Mouse (Mus musculus) limb, embryonic 13.5 days (tissue): ENCODE results near the gene Tacc2. TPM values are rescaled to one million over a fixed set of nuclear protein-coding genes. Genes with fewer than 3 reads are reported as not detected.

Experiments
- ATAC-seq: fragments of 200-750 bp; cut with Nextera tagmentation; 2 replicates; pipeline ENCODE4 v1.8.0; 2017; ENCODE audit warnings: low read depth, moderate number of reproducible peaks, moderate TSS enrichment; ENCODE audit not compliant: low FRiP score
- H3K27ac ChIP-seq: fragments of 300-500 bp; sonication (generic); 2 replicates; pipeline ENCODE4 v1.5.1; 2015; ENCODE audit warnings: inconsistent platforms, mild to moderate bottlenecking, moderate library complexity
- H3K27me3 ChIP-seq: fragments of 300-500 bp; sonication (generic); 2 replicates; pipeline ENCODE4 v1.6.1; 2015; ENCODE audit warnings: mild to moderate bottlenecking, inconsistent platforms
- H3K36me3 ChIP-seq: fragments of 300-500 bp; sonication (generic); 2 replicates; pipeline ENCODE4 v1.6.1; 2015; ENCODE audit warnings: inconsistent platforms, mild to moderate bottlenecking, moderate library complexity
- H3K4me1 ChIP-seq: fragments of 300-500 bp; sonication (generic); 2 replicates; pipeline ENCODE4 v1.6.1; 2015; ENCODE audit warnings: inconsistent platforms
- H3K4me2 ChIP-seq: fragments of 300-500 bp; sonication (generic); replicated peaks from 2 replicates; pipeline ENCODE4 v1.6.1; 2015; ENCODE audit warnings: inconsistent platforms, mild to moderate bottlenecking, moderate library complexity
- H3K4me3 ChIP-seq: fragments of 300-500 bp; sonication (generic); 2 replicates; pipeline ENCODE4 v1.5.1; 2015; ENCODE audit warnings: moderate library complexity, mild to moderate bottlenecking, inconsistent platforms
- H3K9ac ChIP-seq: fragments of 300-500 bp; sonication (generic); 2 replicates; pipeline ENCODE4 v1.6.1; 2015; ENCODE audit warnings: mild to moderate bottlenecking, inconsistent platforms
- H3K9me3 ChIP-seq: fragments of 300-500 bp; sonication (generic); 2 replicates; pipeline ENCODE4 v1.6.1; 2016; ENCODE audit warnings: inconsistent platforms
- WGBS: fragments of 180-500 bp; shearing (Covaris S2); methylation state at CpG from one replicate; pipeline ENCODE4 v1.1.7; 2015; 5-methylcytosine and 5-hydroxymethylcytosine counted together
- polyA plus RNA-seq: library from polyadenylated mRNA; unstranded; fragments of >200 nt; fragmentation: Nextera tagmentation; extraction: Ambion mirVana; gene quantifications from 2 replicates; pipeline ENCODE4 v1.2.1, GENCODE M21; 2015

The Tacc2 gene
- polyA plus RNA-seq, 1 experiment from 2014 or later = 39.3 TPM

- Histone ChIP-seq H3K36me3 (no peaks in the 10 kb centered on the region), H3K4me2 (no peak overlapping the region), H3K27me3 (0 out of 2 replicates have a peak, but pooled peaks cover 4% of the 10 kb centered on the region), H3K9ac (no peak overlapping the region), H3K9me3 (no peaks in the 10 kb centered on the region), H3K27ac (no peak overlapping the region), H3K4me3 (no peak overlapping the region), H3K4me1 (peaks cover 4% of the 10 kb centered on the region; the same call in 1 of the 2 replicates)
- WGBS = 82% methylated on average over 3 of the region's 3 CpGs
- ATAC-seq = no peak
Measured at GRCm38 (mm10) chr7:130600074-130600473, 22.8 kb downstream of the Tacc2 start.

DNA sequence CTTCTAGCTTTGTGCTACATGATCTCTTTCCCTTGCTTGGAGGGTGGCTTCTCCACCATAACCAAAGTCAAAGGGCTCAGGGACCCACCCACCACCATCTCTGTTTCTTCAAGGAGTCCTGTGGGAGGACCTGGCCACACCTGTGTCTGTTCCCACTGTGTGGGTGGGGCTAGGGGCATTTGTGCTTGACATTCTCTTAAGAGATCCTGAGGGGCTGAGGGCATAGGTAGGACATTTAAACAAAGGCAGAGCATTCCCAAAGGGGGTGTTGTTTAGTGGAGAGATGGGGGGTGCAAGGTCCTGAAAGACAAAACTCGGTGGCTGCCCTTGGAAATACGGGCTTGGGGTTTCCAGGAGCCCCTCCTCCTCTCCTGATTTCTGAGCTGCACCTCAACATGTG is 23.3 kb downstream of the Tacc2 start:
- Histone ChIP-seq H3K36me3 (no peaks in the 10 kb centered on the region), H3K4me3 (no peak overlapping the region), H3K9ac (no peak overlapping the region), H3K9me3 (no peaks in the 10 kb centered on the region), H3K27me3 (0 out of 2 replicates have a peak, but pooled peaks cover 6% of the 10 kb centered on the region), H3K4me2 (no peak overlapping the region), H3K27ac (no peak overlapping the region), H3K4me1 (peaks cover 4% of the 10 kb centered on the region; the same call in 1 of the 2 replicates)
- ATAC-seq = no peak
- 76% methylated on average over 2 of the region's 2 CpGs for WGBS

DNA sequence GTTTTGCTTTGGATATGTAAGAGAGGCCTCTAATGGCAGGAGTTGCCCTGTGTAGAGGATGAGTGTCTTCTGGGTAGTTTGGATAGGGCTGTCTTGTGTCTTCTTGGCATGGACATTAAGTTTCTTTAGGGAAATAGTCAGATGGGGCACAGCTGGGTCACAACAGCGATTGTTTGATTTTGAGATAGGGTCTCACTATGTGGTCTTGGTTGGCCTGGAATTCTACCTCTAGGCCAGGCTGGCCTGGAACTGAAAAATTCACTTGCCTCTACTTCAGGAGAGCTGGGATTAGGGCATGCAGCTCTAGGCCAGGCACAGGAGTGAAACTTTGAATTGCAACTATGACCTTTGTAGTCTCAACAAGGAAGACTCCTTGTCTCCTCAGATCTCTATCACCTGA is 25.6 kb downstream of the Tacc2 start:
- Histone ChIP-seq H3K27ac (no peak overlapping the region), H3K4me2 (no peak overlapping the region), H3K36me3 (no peaks in the 10 kb centered on the region), H3K4me3 (no peak overlapping the region), H3K9me3 (no peaks in the 10 kb centered on the region), H3K4me1 (peaks cover 4% of the 10 kb centered on the region; the same call in 1 of the 2 replicates), H3K27me3 (0 out of 2 replicates have a peak, but pooled peaks cover 9% of the 10 kb centered on the region), H3K9ac (no peak overlapping the region)
- 97% methylated on average over 1 of the region's 1 CpGs for WGBS
- ATAC-seq = no peak

GRCm38 (mm10) chr7:130603556-130603955 is 26.3 kb downstream of the Tacc2 start:
- Histone ChIP-seq H3K36me3 (no peaks in the 10 kb centered on the region), H3K4me3 (no peak overlapping the region), H3K27ac (no peak overlapping the region), H3K9ac (no peak overlapping the region), H3K4me1 (peaks cover 4% of the 10 kb centered on the region; the same call in 1 of the 2 replicates), H3K27me3 (0 out of 2 replicates have a peak, but pooled peaks cover 14% of the 10 kb centered on the region), H3K4me2 (no peak overlapping the region), H3K9me3 (no peaks in the 10 kb centered on the region)
- WGBS = 84% methylated on average over 5 of the region's 5 CpGs
- ATAC-seq = no peak

DNA sequence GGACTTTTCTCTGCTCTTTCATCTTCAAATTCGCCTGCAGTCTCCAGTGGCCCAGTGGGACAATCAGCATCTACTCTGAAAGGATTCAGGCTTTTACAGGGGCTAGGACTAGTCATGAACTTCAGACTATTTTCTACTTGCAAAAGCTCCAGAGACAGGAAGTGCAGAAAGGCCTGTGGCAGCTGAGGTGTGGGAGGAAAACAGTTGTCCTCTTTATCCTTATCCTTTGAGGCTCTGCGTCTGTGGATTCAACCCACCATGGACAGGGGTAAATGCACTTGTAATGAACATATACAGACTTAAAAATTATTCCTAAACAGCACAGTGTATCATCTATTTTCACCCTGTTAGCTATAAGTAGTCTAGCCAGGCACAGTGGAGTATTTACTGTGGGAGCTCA is 27.2 kb downstream of the Tacc2 start:
- H3K4me3 ChIP-seq = no peak overlapping the region
- H3K9ac ChIP-seq = no peak overlapping the region; the same call in 1 of the 2 replicates
- H3K36me3 ChIP-seq = no peaks in the 10 kb centered on the region
- no peaks in the 10 kb centered on the region for H3K9me3 ChIP-seq
- H3K27ac ChIP-seq = no peak overlapping the region
- ATAC-seq = no peak
- no peak overlapping the region for H3K4me2 ChIP-seq
- H3K27me3 ChIP-seq = peaks cover 18% of the 10 kb centered on the region
- 63% methylated on average over 2 of the region's 2 CpGs for WGBS
- H3K4me1 ChIP-seq = peaks cover 4% of the 10 kb centered on the region; the same call in 1 of the 2 replicates

DNA sequence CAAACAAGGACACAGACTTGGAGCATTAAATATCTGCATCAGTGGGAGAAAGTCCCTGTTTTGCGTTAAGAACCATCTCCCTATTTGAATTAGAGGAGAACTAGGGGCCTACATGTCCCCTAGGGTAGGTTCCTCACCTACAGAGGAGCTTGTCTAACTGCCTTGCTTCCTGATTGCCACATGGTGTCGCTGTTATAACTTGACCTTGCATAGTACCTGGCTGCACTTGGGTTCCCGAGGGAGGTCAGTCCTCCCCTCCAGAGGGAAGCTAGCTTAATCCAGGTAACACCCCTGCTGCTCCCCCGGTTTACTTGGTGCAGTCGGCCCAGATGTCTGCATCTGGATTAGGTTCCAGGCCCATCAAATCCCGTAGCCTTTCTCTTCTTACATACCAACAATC is 27.9 kb downstream of the Tacc2 start:
- 22% methylated on average over 6 of the region's 6 CpGs for WGBS
- no peak for ATAC-seq
- no peak overlapping the region for H3K27ac ChIP-seq
- H3K27me3 ChIP-seq = peaks cover 22% of the 10 kb centered on the region
- H3K4me3 ChIP-seq = no peak overlapping the region
- no peaks in the 10 kb centered on the region for H3K36me3 ChIP-seq
- H3K4me1 ChIP-seq = peaks cover 4% of the 10 kb centered on the region; the same call in 1 of the 2 replicates
- H3K9ac ChIP-seq = no peak overlapping the region
- H3K4me2 ChIP-seq = no peak overlapping the region
- no peaks in the 10 kb centered on the region for H3K9me3 ChIP-seq

- WGBS = 34% methylated on average over 4 of the region's 4 CpGs
- Histone ChIP-seq H3K9me3 (no peaks in the 10 kb centered on the region), H3K4me1 (peaks cover 4% of the 10 kb centered on the region; the same call in 1 of the 2 replicates)
Measured at GRCm38 (mm10) chr7:130606958-130607357, 29.7 kb downstream of the Tacc2 start.

DNA sequence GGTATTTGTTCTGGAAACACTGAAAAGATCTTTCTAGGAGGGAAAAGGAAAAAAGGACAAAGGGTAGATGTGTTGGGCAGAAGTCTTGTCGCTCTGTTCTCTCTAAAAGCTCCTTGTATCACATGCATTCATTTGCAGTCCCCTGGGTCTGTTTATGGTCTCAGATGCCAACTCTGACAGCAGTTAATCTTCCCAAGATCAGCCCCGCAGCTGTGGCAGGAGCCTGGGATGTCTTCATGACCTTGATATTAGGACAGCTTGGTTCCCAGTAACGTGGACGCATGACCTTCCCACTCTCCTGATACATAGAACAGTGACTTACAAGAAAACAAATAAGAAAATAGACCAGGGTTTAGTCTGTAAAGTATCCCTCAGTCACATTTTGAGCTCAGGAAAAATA is 36.7 kb downstream of the Tacc2 start:
- 59% methylated on average over 4 of the region's 4 CpGs for WGBS
- no peak for ATAC-seq
- 0 out of 2 replicates have a peak, but pooled peaks cover 4% of the 10 kb centered on the region for H3K4me1 ChIP-seq
- no peak overlapping the region for H3K27ac ChIP-seq
- H3K4me3 ChIP-seq = no peak overlapping the region
- no peaks in the 10 kb centered on the region for H3K9me3 ChIP-seq
- no peak overlapping the region for H3K4me2 ChIP-seq
- no peaks in the 10 kb centered on the region for H3K36me3 ChIP-seq
- peaks cover 10% of the 10 kb centered on the region for H3K27me3 ChIP-seq
- no peak overlapping the region for H3K9ac ChIP-seq

More at GRCm38 (mm10) chr7:130606958-130607357, 29.7 kb downstream of the Tacc2 start:
- H3K27ac ChIP-seq = no peak overlapping the region
- H3K9ac ChIP-seq = no peak overlapping the region
- no peak overlapping the region for H3K4me3 ChIP-seq
- H3K36me3 ChIP-seq = no peaks in the 10 kb centered on the region
- no peak for ATAC-seq
- no peak overlapping the region for H3K4me2 ChIP-seq
- peaks cover 22% of the 10 kb centered on the region for H3K27me3 ChIP-seq

- no peak for ATAC-seq
- H3K4me2 ChIP-seq = no peak overlapping the region
- H3K36me3 ChIP-seq = no peaks in the 10 kb centered on the region
- 95% methylated on average over 3 of the region's 3 CpGs for whole genome bisulfite sequencing
- no peak overlapping the region for H3K9ac ChIP-seq
- no peak overlapping the region for H3K4me3 ChIP-seq
- H3K4me1 ChIP-seq = 0 out of 2 replicates have a peak, but pooled peaks cover 9% of the 10 kb centered on the region
- H3K27me3 ChIP-seq = no peaks in the 10 kb centered on the region
- no peaks in the 10 kb centered on the region for H3K9me3 ChIP-seq
- no peak overlapping the region for H3K27ac ChIP-seq
Measured at GRCm38 (mm10) chr7:130617591-130617990, 40.4 kb downstream of the Tacc2 start.

DNA sequence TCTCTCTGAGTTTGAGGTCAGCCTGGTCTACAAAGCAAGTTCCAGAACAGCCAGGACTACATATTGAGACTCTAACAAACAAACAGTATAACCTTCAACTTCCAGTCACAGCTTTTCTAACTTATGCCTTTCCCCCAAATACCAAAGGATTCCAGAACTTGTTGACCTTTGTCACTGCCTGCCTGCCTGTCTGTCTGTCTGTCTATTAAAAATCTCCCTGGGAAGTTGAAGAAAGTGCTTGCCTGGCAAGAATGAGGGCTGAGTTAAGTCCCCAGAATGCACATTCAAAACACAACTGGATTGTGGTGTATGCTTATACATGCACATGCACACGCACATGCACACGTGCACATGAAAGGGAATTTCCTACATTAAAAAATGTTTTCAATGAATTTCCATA is 43.8 kb downstream of the Tacc2 start:
- Histone ChIP-seq H3K9ac (no peak overlapping the region), H3K4me3 (no peak overlapping the region), H3K9me3 (no peaks in the 10 kb centered on the region), H3K27me3 (peaks cover 6% of the 10 kb centered on the region; the same call in 1 of the 2 replicates), H3K4me2 (no peak overlapping the region), H3K27ac (no peak overlapping the region), H3K36me3 (no peaks in the 10 kb centered on the region), H3K4me1 (0 out of 2 replicates have a peak, but pooled peaks cover 9% of the 10 kb centered on the region)
- ATAC-seq = no peak
- 85% methylated on average over 2 of the region's 2 CpGs for WGBS

- 58% methylated on average over 3 of the region's 3 CpGs for WGBS
- no peak overlapping the region for H3K4me3 ChIP-seq
- no peak overlapping the region for H3K4me2 ChIP-seq
- no peak for ATAC-seq
- H3K9me3 ChIP-seq = no peaks in the 10 kb centered on the region
- H3K27ac ChIP-seq = no peak overlapping the region
- H3K4me1 ChIP-seq = 0 out of 2 replicates have a peak, but pooled peaks cover 9% of the 10 kb centered on the region
- H3K9ac ChIP-seq = no peak overlapping the region
- H3K36me3 ChIP-seq = no peaks in the 10 kb centered on the region
- H3K27me3 ChIP-seq = peaks cover 6% of the 10 kb centered on the region; the same call in 1 of the 2 replicates
Measured at GRCm38 (mm10) chr7:130621953-130622352, 44.7 kb downstream of the Tacc2 start.

GRCm38 (mm10) chr7:130622359-130622758 is 45.1 kb downstream of the Tacc2 start:
- H3K4me3 ChIP-seq = no peak overlapping the region
- no peak overlapping the region for H3K27ac ChIP-seq
- no peak for ATAC-seq
- no peak overlapping the region for H3K9ac ChIP-seq
- no peaks in the 10 kb centered on the region for H3K9me3 ChIP-seq
- H3K27me3 ChIP-seq = peaks cover 6% of the 10 kb centered on the region; the same call in 1 of the 2 replicates
- 0 out of 2 replicates have a peak, but pooled peaks cover 9% of the 10 kb centered on the region for H3K4me1 ChIP-seq
- 89% methylated on average over 4 of the region's 4 CpGs for WGBS
- H3K4me2 ChIP-seq = no peak overlapping the region
- H3K36me3 ChIP-seq = no peaks in the 10 kb centered on the region

DNA sequence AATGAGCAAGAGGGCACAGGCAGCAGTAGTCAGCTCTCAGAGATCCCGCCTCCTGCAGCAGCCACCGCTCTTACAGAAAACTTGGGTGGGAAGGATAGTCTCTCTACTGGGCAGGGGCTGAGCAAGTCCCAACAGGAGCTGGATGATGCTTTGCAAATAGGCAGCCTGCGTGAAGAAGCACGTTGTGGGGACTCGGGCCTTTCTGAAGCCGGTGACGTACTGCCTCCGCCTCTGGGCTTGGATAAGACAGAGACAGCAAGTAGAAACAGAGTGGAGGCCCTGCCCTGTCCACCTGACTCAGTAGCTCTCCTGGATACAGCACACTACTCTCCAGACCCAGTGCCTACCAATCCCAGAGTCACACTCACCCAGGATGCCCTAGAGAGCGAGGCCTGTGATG is 47.1 kb downstream of the Tacc2 start:
- no peaks in the 10 kb centered on the region for H3K36me3 ChIP-seq
- no peak overlapping the region for H3K27ac ChIP-seq
- ATAC-seq = 0 out of 2 replicates have a peak, but pooled peaks have one; percentile 44

More for the DNA sequence above, 47.1 kb downstream of the Tacc2 start:
- Histone ChIP-seq H3K9me3 (no peaks in the 10 kb centered on the region), H3K27me3 (peaks cover 6% of the 10 kb centered on the region; the same call in 1 of the 2 replicates), H3K9ac (no peak overlapping the region), H3K4me2 (no peak overlapping the region), H3K4me1 (0 out of 2 replicates have a peak, but pooled peaks cover 5% of the 10 kb centered on the region), H3K4me3 (no peak overlapping the region)
- 89% methylated on average over 9 of the region's 9 CpGs for whole genome bisulfite sequencing
